Mouse (Mus musculus): ENCODE measurements around the gene Ngly1. TPM values are rescaled to one million over a fixed set of nuclear protein-coding genes. Genes with fewer than 3 reads are reported as not detected.

Ngly1 gene
- polyA plus RNA-seq (2014; fragmentation: Illumina TruSeq; extraction: RNeasy Lipid Tissue Mini Kit (QIAGEN cat#74804); ENCODE audit: insufficient read depth, low read depth, low replicate concordance): 25.5 TPM

GRCm38 (mm10) chr14:16249171-16249874, at the start of gene Ngly1, which contains the start of gene Oxsm:
Ngly1 (plus strand) TSS chr14:16249280.
Oxsm (minus strand) TSS chr14:16249808.

Other genes with a start within 250 kb of the Ngly1 start
- gene Oxsm, start 528 bp downstream of the Ngly1 start, polyA plus RNA-seq (2014; fragmentation: Illumina TruSeq; extraction: RNeasy Lipid Tissue Mini Kit (QIAGEN cat#74804); ENCODE audit: insufficient read depth, low read depth, low replicate concordance): 5.0 TPM
- 30.8 TPM for gene Top2b, start 115.9 kb downstream of the Ngly1 start, polyA plus RNA-seq (2014; fragmentation: Illumina TruSeq; extraction: RNeasy Lipid Tissue Mini Kit (QIAGEN cat#74804); ENCODE audit: insufficient read depth, low read depth, low replicate concordance)

Measured in lung, adult 10 weeks (tissue).